Mouse (Mus musculus): ENCODE measurements around the gene Nqo1. TPM values are rescaled to one million over a fixed set of nuclear protein-coding genes. Genes with fewer than 3 reads are reported as not detected.

Gene Nqo1
- total and polyA plus RNA-seq, 3 experiments = 0.94 to 23.8 (median 1.9) TPM

DNA sequence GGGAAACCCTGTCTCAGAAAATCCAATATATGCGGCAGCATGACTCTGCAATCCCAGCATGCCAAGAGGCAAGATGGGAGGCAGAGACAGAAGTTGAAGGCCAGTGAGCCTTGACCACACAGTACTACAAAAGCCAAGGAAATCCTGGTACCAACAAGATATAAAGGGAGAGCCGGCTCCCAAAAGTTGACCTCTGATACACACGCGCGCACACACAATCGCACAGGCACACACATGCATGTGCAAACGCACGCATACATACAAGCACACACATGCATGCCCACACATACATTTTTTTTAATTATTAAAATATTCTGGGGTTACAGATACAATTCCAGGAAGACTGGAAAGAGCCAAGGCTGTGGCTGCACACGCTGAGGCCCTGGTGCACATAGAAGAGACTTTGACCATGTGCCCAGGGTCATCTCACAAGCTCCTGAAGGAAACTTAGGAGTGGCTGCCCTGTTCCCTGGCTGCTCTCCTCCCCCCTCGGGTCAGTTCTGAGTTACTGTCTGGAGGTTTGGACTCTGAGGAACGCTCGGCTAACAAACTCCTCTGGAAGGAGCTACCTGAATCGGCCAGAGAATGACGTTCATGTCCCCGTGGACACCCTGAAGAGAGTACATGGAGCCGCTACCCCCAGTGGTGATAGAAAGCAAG, 12.4 kb downstream of the Nqo1 start:
- no peak overlapping the region for H3K4me2 ChIP-seq (ENCODE audit: insufficient read depth, low read depth, poor library complexity, severe bottlenecking)
- peaks cover 3 to 4% of the 10 kb centered on the region in 2 experiments; a peak in 1 of 4 replicates for H3K4me1 ChIP-seq (ENCODE audit: control insufficient read depth in 1 of 2, insufficient read depth in 2 of 2)
- H3K9me3 ChIP-seq (replicated peaks; ENCODE audit: low read length) = no peaks in the 10 kb centered on the region
- H3K4me3 ChIP-seq (replicated peaks in 1 of 3; ENCODE audit: low read depth in 2 of 3, low read length in 2 of 3, poor library complexity in 1 of 3) = no peak overlapping the region
- dilution Hi-C loops (cut with MboI; ENCODE audit: extremely low pct_ligation_motif_present, extremely low pct_unique_long_range_greater_than_20kb, low sequenced_read_pairs) (no loop called here), in situ Hi-C loops (cut with MboI; ENCODE audit: low pct_ligation_motif_present, low pct_unique_long_range_greater_than_20kb, low sequenced_read_pairs) (no loop called here)
- H3K36me3 ChIP-seq (replicated peaks in 1 of 2; ENCODE audit: control insufficient read depth in 1 of 2, insufficient read depth in 1 of 2, low read length in 1 of 2) = peaks cover 0 to 7% of the 10 kb centered on the region in 2 experiments
- H3K79me2 ChIP-seq (replicated peaks; ENCODE audit: control insufficient read depth, extremely low read depth, insufficient read depth, poor library complexity, severe bottlenecking) = no peaks in the 10 kb centered on the region
- no peak for DNase-seq (ENCODE audit: extremely low read depth)
- H3K9ac ChIP-seq (ENCODE audit: insufficient read depth, low read depth) = no peak overlapping the region
- TF ChIP-seq E2F4 (IDR thresholded peaks at IDR 0.05; ENCODE audit: insufficient replicate concordance, low read depth, low read length) (no peak), PAX5 (IDR thresholded peaks at IDR 0.05; ENCODE audit: low read length) (no peak), JUND (conservative IDR thresholded peaks at IDR 0.05; ENCODE audit: low read depth, low read length) (no peak), MAZ (IDR thresholded peaks at IDR 0.05; ENCODE audit: low read depth, low read length) (no peak), TBP (conservative IDR thresholded peaks at IDR 0.05; ENCODE audit: low read depth, low read length) (no peak), ZC3H11A (IDR thresholded peaks at IDR 0.05; ENCODE audit: low read depth, low read length) (no peak), RAD21 (IDR thresholded peaks at IDR 0.05; ENCODE audit: low read depth, low read length) (no peak), ZKSCAN1 (IDR thresholded peaks at IDR 0.05; ENCODE audit: borderline replicate concordance, low read depth, low read length) (no peak), POLR2A (IDR thresholded peaks at IDR 0.05; ENCODE audit: low read depth, low read length) (no peak), ZNF384 (IDR thresholded peaks at IDR 0.05; ENCODE audit: low read depth, low read length) (no peak)
- no peak overlapping the region for H3K27ac ChIP-seq (ENCODE audit: insufficient read depth, low read depth)
- no peaks in the 10 kb centered on the region for H3K27me3 ChIP-seq (replicated peaks)

DNA sequence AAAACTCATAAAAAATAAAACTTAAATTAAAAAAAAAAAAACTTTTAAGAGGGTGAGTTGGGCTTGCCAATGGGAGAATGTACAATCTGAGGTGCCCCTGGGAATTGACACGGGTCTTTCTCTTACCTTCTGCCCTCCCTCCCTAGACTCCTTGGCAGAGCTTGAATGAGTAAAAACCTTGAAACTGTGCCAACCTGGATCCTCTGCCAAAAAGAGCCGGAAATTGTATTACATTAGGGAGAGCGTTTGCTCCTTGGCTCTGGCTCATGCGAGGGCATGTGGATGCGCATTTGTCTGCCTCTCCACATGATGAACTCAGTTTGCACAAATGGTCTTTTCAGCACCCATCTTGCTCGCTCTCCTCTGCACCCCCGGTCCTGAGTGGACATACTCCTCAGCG, 13.4 kb downstream of the Nqo1 start:
- Histone ChIP-seq H3K79me2 (replicated peaks; ENCODE audit: control insufficient read depth, extremely low read depth, insufficient read depth, poor library complexity, severe bottlenecking) (no peaks in the 10 kb centered on the region), H3K36me3 (replicated peaks in 1 of 2; ENCODE audit: control insufficient read depth in 1 of 2, insufficient read depth in 1 of 2, low read length in 1 of 2) (peaks cover 0 to 7% of the 10 kb centered on the region in 2 experiments), H3K9ac (ENCODE audit: insufficient read depth, low read depth) (no peak overlapping the region), H3K27ac (ENCODE audit: insufficient read depth, low read depth) (no peak overlapping the region), H3K4me1 (ENCODE audit: control insufficient read depth in 1 of 2, insufficient read depth in 2 of 2) (peaks cover 3 to 4% of the 10 kb centered on the region in 2 experiments; a peak in 1 of 4 replicates), H3K4me3 (replicated peaks in 1 of 3; ENCODE audit: low read depth in 2 of 3, low read length in 2 of 3, poor library complexity in 1 of 3) (no peak overlapping the region), H3K4me2 (ENCODE audit: insufficient read depth, low read depth, poor library complexity, severe bottlenecking) (no peak overlapping the region), H3K9me3 (replicated peaks; ENCODE audit: low read length) (no peaks in the 10 kb centered on the region), H3K27me3 (replicated peaks) (no peaks in the 10 kb centered on the region)
- in situ Hi-C loops (cut with MboI; ENCODE audit: low pct_ligation_motif_present, low pct_unique_long_range_greater_than_20kb, low sequenced_read_pairs) = loop anchor here (5.0 kb wide), 1 partner anchor 188 kb away; no protein-coding TSS in a partner anchor
- DNase-seq (ENCODE audit: extremely low read depth) = no peak
- TF ChIP-seq JUND (conservative IDR thresholded peaks at IDR 0.05; ENCODE audit: low read depth, low read length) = no peak
- TF ChIP-seq GABPA (IDR thresholded peaks at IDR 0.05; ENCODE audit: insufficient replicate concordance, low read depth, low read length) = no peak
- TF ChIP-seq POLR2AphosphoS2 (IDR thresholded peaks at IDR 0.05; ENCODE audit: low read depth, low read length) = no peak
- no peak for TF ChIP-seq ZMIZ1 (IDR thresholded peaks at IDR 0.05; ENCODE audit: low read depth, low read length)
- no peak for TF ChIP-seq ZC3H11A (IDR thresholded peaks at IDR 0.05; ENCODE audit: low read depth, low read length)
- no peak for TF ChIP-seq ZKSCAN1 (IDR thresholded peaks at IDR 0.05; ENCODE audit: borderline replicate concordance, low read depth, low read length)
- no peak for TF ChIP-seq CHD2 (IDR thresholded peaks at IDR 0.05; ENCODE audit: low read length)
- dilution Hi-C loops (cut with MboI; ENCODE audit: extremely low pct_ligation_motif_present, extremely low pct_unique_long_range_greater_than_20kb, low sequenced_read_pairs) = no loop called here

Data from CH12.LX (cell line).